Mouse (Mus musculus) lung, postnatal 0 days (tissue): Measurements from ENCODE around the gene Sulf2.
A peak's percentile ranks its signal among the peaks of the same experiment; 100 is the strongest.

ENCODE experiments used
- CTCF ChIP-seq: IDR thresholded peaks from 2 replicates; pipeline ENCODE4 v1.5.1; 2016; ENCODE audit warnings: antibody characterized with exemption, mild to moderate bottlenecking
- EP300 ChIP-seq: IDR thresholded peaks from 2 replicates; pipeline ENCODE4 v1.6.1; 2016; ENCODE audit warnings: antibody characterized with exemption, mild to moderate bottlenecking, control low read depth

DNA sequence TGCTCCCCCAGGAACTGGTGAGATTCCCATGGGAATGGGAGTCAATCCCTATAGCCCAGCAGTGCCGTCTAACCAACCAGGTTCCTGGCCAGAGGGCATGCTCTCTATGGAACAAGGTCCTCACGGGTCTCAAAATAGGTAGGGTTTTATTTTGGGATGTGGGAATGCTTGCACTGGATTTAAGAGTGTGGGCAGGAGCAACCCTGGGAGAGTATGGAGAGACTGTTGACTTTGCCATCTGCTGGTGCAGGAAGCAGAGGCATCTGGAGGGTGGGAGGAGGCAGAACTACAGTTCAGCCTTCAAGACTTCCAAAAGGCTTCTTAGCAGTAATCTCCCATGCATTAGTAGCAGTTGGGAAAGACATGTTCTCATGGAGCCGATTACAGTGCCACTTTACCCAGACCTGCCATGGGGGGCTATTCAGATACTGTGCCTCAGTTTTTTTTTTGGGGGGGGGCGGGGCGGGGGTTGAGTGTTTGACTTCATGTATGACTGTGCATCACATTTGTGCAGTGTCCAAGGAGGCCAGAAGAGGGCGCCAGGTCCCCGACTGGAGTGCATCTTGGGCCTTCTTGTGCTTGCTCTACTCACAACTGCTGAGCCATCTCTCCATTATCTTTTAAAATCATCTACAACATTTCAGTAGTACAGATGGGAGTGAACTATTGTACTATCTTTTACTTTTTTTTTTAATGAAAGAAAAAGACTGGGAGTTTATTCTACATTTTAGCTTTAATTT is 95.6 kb downstream of the Sulf2 start:
- TF ChIP-seq CTCF (peak; percentile 55), EP300 (no peak)
